Mouse (Mus musculus): ENCODE measurements around the gene Prkca. TPM values are rescaled to one million over a fixed set of nuclear protein-coding genes. Genes with fewer than 3 reads are reported as not detected.

Gene Prkca
- polyA plus RNA-seq, 1 experiment from 2014 or later, result 5.3 TPM

GRCm38 (mm10) chr11:108248218-108249046, 95.3 kb downstream of the Prkca start:
- Histone ChIP-seq H3K27ac (ENCODE audit: low read depth, low read length) (no peak overlapping the region), H3K4me3 (ENCODE audit: low read depth, low read length) (no peak overlapping the region), H3K9ac (ENCODE audit: low read length) (no peak overlapping the region), H3K27me3 (replicated peaks; ENCODE audit: control insufficient read depth, insufficient read depth, low read length) (no peaks in the 10 kb centered on the region), H3K9me3 (replicated peaks; ENCODE audit: control insufficient read depth, low read length) (no peaks in the 10 kb centered on the region), H3K36me3 (ENCODE audit: control insufficient read depth, insufficient read depth, low read length) (no peaks in the 10 kb centered on the region), H3K4me1 (ENCODE audit: control insufficient read depth, insufficient read depth, low read length) (peaks cover 3% of the 10 kb centered on the region; the same call in 1 of the 2 replicates), H3K4me2 (ENCODE audit: low read length) (no peak overlapping the region)
- DNase-seq (ENCODE audit: low spot score) (no peak), ATAC-seq (no peak)
- 92% methylated on average over 12 of the region's 12 CpGs for WGBS

- no peak overlapping the region for H3K4me2 ChIP-seq (ENCODE audit: low read length)
Observed at GRCm38 (mm10) chr11:108247121-108247863, 96.4 kb downstream of the Prkca start.

GRCm38 (mm10) chr11:108246267-108246702, 97.4 kb downstream of the Prkca start:
- no peaks in the 10 kb centered on the region for H3K27me3 ChIP-seq (replicated peaks; ENCODE audit: control insufficient read depth, insufficient read depth, low read length)

More at GRCm38 (mm10) chr11:108247121-108247863, 96.4 kb downstream of the Prkca start:
- Histone ChIP-seq H3K9ac (ENCODE audit: low read length) (no peak overlapping the region), H3K27me3 (replicated peaks; ENCODE audit: control insufficient read depth, insufficient read depth, low read length) (no peaks in the 10 kb centered on the region), H3K4me1 (ENCODE audit: control insufficient read depth, insufficient read depth, low read length) (peaks cover 3% of the 10 kb centered on the region; the same call in 1 of the 2 replicates), H3K4me3 (ENCODE audit: low read depth, low read length) (no peak overlapping the region), H3K9me3 (replicated peaks; ENCODE audit: control insufficient read depth, low read length) (no peaks in the 10 kb centered on the region), H3K36me3 (ENCODE audit: control insufficient read depth, insufficient read depth, low read length) (no peaks in the 10 kb centered on the region), H3K27ac (ENCODE audit: low read depth, low read length) (no peak overlapping the region)
- WGBS, result 92% methylated on average over 10 of the region's 10 CpGs
- ATAC-seq (no peak), DNase-seq (ENCODE audit: low spot score) (no peak)

GRCm38 (mm10) chr11:108244241-108244640, 99.5 kb downstream of the Prkca start:
- 88% methylated on average over 2 of the region's 2 CpGs for WGBS
- DNase-seq (ENCODE audit: low spot score), result no peak
- peaks cover 3% of the 10 kb centered on the region; the same call in 1 of the 2 replicates for H3K4me1 ChIP-seq (ENCODE audit: control insufficient read depth, insufficient read depth, low read length)
- no peaks in the 10 kb centered on the region for H3K27me3 ChIP-seq (replicated peaks; ENCODE audit: control insufficient read depth, insufficient read depth, low read length)
- H3K36me3 ChIP-seq (ENCODE audit: control insufficient read depth, insufficient read depth, low read length), result no peaks in the 10 kb centered on the region
- no peak overlapping the region for H3K9ac ChIP-seq (ENCODE audit: low read length)
- no peak overlapping the region for H3K4me3 ChIP-seq (ENCODE audit: low read depth, low read length)
- H3K4me2 ChIP-seq (ENCODE audit: low read length), result no peak overlapping the region
- H3K9me3 ChIP-seq (replicated peaks; ENCODE audit: control insufficient read depth, low read length), result no peaks in the 10 kb centered on the region
- no peak overlapping the region for H3K27ac ChIP-seq (ENCODE audit: low read depth, low read length)
- ATAC-seq, result no peak

More at GRCm38 (mm10) chr11:108246267-108246702, 97.4 kb downstream of the Prkca start:
- Histone ChIP-seq H3K4me1 (ENCODE audit: control insufficient read depth, insufficient read depth, low read length) (peaks cover 3% of the 10 kb centered on the region; the same call in 1 of the 2 replicates), H3K36me3 (ENCODE audit: control insufficient read depth, insufficient read depth, low read length) (no peaks in the 10 kb centered on the region), H3K27ac (ENCODE audit: low read depth, low read length) (no peak overlapping the region), H3K9me3 (replicated peaks; ENCODE audit: control insufficient read depth, low read length) (no peaks in the 10 kb centered on the region), H3K4me3 (ENCODE audit: low read depth, low read length) (no peak overlapping the region), H3K9ac (ENCODE audit: low read length) (no peak overlapping the region), H3K4me2 (ENCODE audit: low read length) (no peak overlapping the region)
- 87% methylated on average over 4 of the region's 4 CpGs for WGBS
- ATAC-seq, result no peak
- no peak for DNase-seq (ENCODE audit: low spot score)

GRCm38 (mm10) chr11:108243633-108244032, 100.1 kb downstream of the Prkca start:
- Histone ChIP-seq H3K9me3 (replicated peaks; ENCODE audit: control insufficient read depth, low read length) (no peaks in the 10 kb centered on the region), H3K27ac (ENCODE audit: low read depth, low read length) (no peak overlapping the region), H3K4me2 (ENCODE audit: low read length) (no peak overlapping the region), H3K27me3 (replicated peaks; ENCODE audit: control insufficient read depth, insufficient read depth, low read length) (no peaks in the 10 kb centered on the region), H3K4me1 (ENCODE audit: control insufficient read depth, insufficient read depth, low read length) (peaks cover 3% of the 10 kb centered on the region; the same call in 1 of the 2 replicates), H3K36me3 (ENCODE audit: control insufficient read depth, insufficient read depth, low read length) (no peaks in the 10 kb centered on the region), H3K9ac (ENCODE audit: low read length) (no peak overlapping the region), H3K4me3 (ENCODE audit: low read depth, low read length) (no peak overlapping the region)
- DNase-seq (ENCODE audit: low spot score) (no peak), ATAC-seq (no peak)
- WGBS, result 53% methylated on average over 2 of the region's 2 CpGs

- Histone ChIP-seq H3K27ac (ENCODE audit: low read depth, low read length) (no peak overlapping the region), H3K4me1 (ENCODE audit: control insufficient read depth, insufficient read depth, low read length) (peaks cover 7% of the 10 kb centered on the region), H3K4me3 (ENCODE audit: low read depth, low read length) (no peak overlapping the region), H3K36me3 (ENCODE audit: control insufficient read depth, insufficient read depth, low read length) (no peaks in the 10 kb centered on the region), H3K9me3 (replicated peaks; ENCODE audit: control insufficient read depth, low read length) (no peaks in the 10 kb centered on the region), H3K4me2 (ENCODE audit: low read length) (no peak overlapping the region), H3K9ac (ENCODE audit: low read length) (no peak overlapping the region), H3K27me3 (replicated peaks; ENCODE audit: control insufficient read depth, insufficient read depth, low read length) (no peaks in the 10 kb centered on the region)
- 78% methylated on average over 11 of the region's 11 CpGs for WGBS
- ATAC-seq (no peak), DNase-seq (ENCODE audit: low spot score) (no peak)
Observed at GRCm38 (mm10) chr11:108240924-108241498, 102.7 kb downstream of the Prkca start.

- DNase-seq (ENCODE audit: low spot score) (no peak), ATAC-seq (no peak)
- no peaks in the 10 kb centered on the region for H3K9me3 ChIP-seq (replicated peaks; ENCODE audit: control insufficient read depth, low read length)
- H3K27me3 ChIP-seq (replicated peaks; ENCODE audit: control insufficient read depth, insufficient read depth, low read length), result no peaks in the 10 kb centered on the region
- H3K36me3 ChIP-seq (ENCODE audit: control insufficient read depth, insufficient read depth, low read length), result no peaks in the 10 kb centered on the region
- peaks cover 6% of the 10 kb centered on the region for H3K4me1 ChIP-seq (ENCODE audit: control insufficient read depth, insufficient read depth, low read length)
- no peak overlapping the region for H3K27ac ChIP-seq (ENCODE audit: low read depth, low read length)
- H3K4me3 ChIP-seq (ENCODE audit: low read depth, low read length), result no peak overlapping the region
- H3K9ac ChIP-seq (ENCODE audit: low read length), result no peak overlapping the region
- H3K4me2 ChIP-seq (ENCODE audit: low read length), result no peak overlapping the region
- 90% methylated on average over 4 of the region's 4 CpGs for WGBS
Observed at GRCm38 (mm10) chr11:108239173-108239572, 104.6 kb downstream of the Prkca start.

GRCm38 (mm10) chr11:108236754-108237428, 106.8 kb downstream of the Prkca start:
- ATAC-seq (no peak), DNase-seq (ENCODE audit: low spot score) (no peak)
- Histone ChIP-seq H3K4me1 (ENCODE audit: control insufficient read depth, insufficient read depth, low read length) (peaks cover 4% of the 10 kb centered on the region; the same call in 1 of the 2 replicates), H3K9ac (ENCODE audit: low read length) (no peak overlapping the region), H3K27me3 (replicated peaks; ENCODE audit: control insufficient read depth, insufficient read depth, low read length) (no peaks in the 10 kb centered on the region), H3K9me3 (replicated peaks; ENCODE audit: control insufficient read depth, low read length) (no peaks in the 10 kb centered on the region), H3K4me3 (ENCODE audit: low read depth, low read length) (no peak overlapping the region), H3K27ac (ENCODE audit: low read depth, low read length) (no peak overlapping the region), H3K4me2 (ENCODE audit: low read length) (no peak overlapping the region), H3K36me3 (ENCODE audit: control insufficient read depth, insufficient read depth, low read length) (no peaks in the 10 kb centered on the region)
- 66% methylated on average over 10 of the region's 10 CpGs for WGBS
